Mouse (Mus musculus) lung, adult 18-20 months (tissue): Measurements from ENCODE around the gene Cnfn.

Experiments used
- DNase-seq, 2 experiments: peaks; one replicate each; pipeline ENCODE4 v3.0.0; 2022; ENCODE audit warnings: mixed read lengths in 2 of 2

Cnfn gene

GRCm38 (mm10) chr7:25390054-25390770 lies 20.7 kb upstream of the Cnfn start:
- peak; percentile 84 to 89 for DNase-seq

GRCm38 (mm10) chr7:25388916-25389315 lies 19.4 kb upstream of the Cnfn start:
- peak in 1 of 2 experiments; percentile 49 for DNase-seq

- no peak for DNase-seq
Observed at GRCm38 (mm10) chr7:25387811-25388440, 18.4 kb upstream of the Cnfn start.

GRCm38 (mm10) chr7:25385850-25386555 lies 16.5 kb upstream of the Cnfn start:
- DNase-seq, result peak; percentile 91 to 94

GRCm38 (mm10) chr7:25385259-25385658 lies 15.7 kb upstream of the Cnfn start:
- DNase-seq, result no peak

- DNase-seq, result no peak
Observed at GRCm38 (mm10) chr7:25384818-25385217, 15.3 kb upstream of the Cnfn start.

- DNase-seq, result no peak
Observed at GRCm38 (mm10) chr7:25384318-25384717, 14.8 kb upstream of the Cnfn start.

- no peak for DNase-seq
Observed at GRCm38 (mm10) chr7:25383891-25384290, 14.4 kb upstream of the Cnfn start.

- DNase-seq, result no peak
Observed at GRCm38 (mm10) chr7:25383385-25383784, 13.9 kb upstream of the Cnfn start.

GRCm38 (mm10) chr7:25382541-25382940 lies 13.0 kb upstream of the Cnfn start:
- no peak for DNase-seq

- peak in 1 of 2 experiments; percentile 47 for DNase-seq
Observed at GRCm38 (mm10) chr7:25381284-25381680, 11.8 kb upstream of the Cnfn start.

GRCm38 (mm10) chr7:25380392-25381283 lies 11.1 kb upstream of the Cnfn start:
- no peak for DNase-seq

GRCm38 (mm10) chr7:25379551-25380351 lies 10.2 kb upstream of the Cnfn start:
- peak in 1 of 2 experiments; percentile 62 for DNase-seq

GRCm38 (mm10) chr7:25378181-25379100 lies 8.9 kb upstream of the Cnfn start:
- DNase-seq, result no peak

- peak in 1 of 2 experiments; percentile 58 for DNase-seq
Observed at GRCm38 (mm10) chr7:25377100-25377700, 7.7 kb upstream of the Cnfn start.

GRCm38 (mm10) chr7:25376556-25376955 lies 7.0 kb upstream of the Cnfn start:
- DNase-seq, result peak; percentile 95 to 96

- peak; percentile 75 to 88 for DNase-seq
Observed at GRCm38 (mm10) chr7:25372441-25372840, 2.9 kb upstream of the Cnfn start.

- no peak for DNase-seq
Observed at GRCm38 (mm10) chr7:25368333-25368732, 1.2 kb downstream of the Cnfn start.

- DNase-seq, result peak in 1 of 2 experiments; percentile 34
Observed at GRCm38 (mm10) chr7:25367632-25368293, 1.8 kb downstream of the Cnfn start.
